Mouse (Mus musculus): Measurements from ENCODE around the gene Scrn2.

DNA sequence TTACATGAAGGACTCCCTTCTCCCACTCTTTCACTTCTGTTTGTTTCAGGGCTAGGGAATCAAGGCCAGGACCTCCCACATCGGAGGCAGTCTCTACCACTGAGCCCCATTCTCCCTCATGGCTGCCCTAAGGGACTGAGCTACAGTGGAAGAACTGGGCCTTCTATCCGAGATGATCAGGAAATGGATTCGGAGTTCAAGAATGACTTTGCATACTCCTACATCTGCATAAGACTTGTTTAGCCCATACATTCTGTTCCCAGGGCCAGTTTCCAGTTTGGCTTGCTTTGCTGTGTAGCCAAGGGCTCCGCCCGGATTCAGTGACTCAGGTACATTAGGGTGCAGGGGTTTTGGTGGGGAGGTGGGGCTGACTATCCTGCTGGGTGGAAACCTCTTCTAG, 49.7 kb upstream of the Scrn2 start:
- TF ChIP-seq CTCF (IDR thresholded peaks at IDR 0.05; ENCODE audit: borderline replicate concordance, extremely low read depth, insufficient read depth, insufficient read length) = no peak
- TF ChIP-seq POLR2A (IDR thresholded peaks at IDR 0.05; ENCODE audit: borderline replicate concordance, extremely low read depth, insufficient read depth, insufficient read length, poor library complexity, severe bottlenecking) = no peak

Measured in brain, embryonic 14.5 days (tissue).